Mouse (Mus musculus) small intestine, adult 2 months (tissue): ENCODE results near the gene Tgif2.
"Not testable (repeated sequence)": the region's sequence is repeated elsewhere in the genome, so short reads cannot be mapped to it uniquely, and the experiment has no call there.

Experiments used
- CTCF ChIP-seq: fragments of 200-500 bp; IDR thresholded peaks from 2 replicates; pipeline ENCODE4 v1.5.1; 2012; ENCODE audit warnings: low read depth, mild to moderate bottlenecking, control low read depth, inconsistent platforms, low read length, moderate library complexity, mixed read lengths; ENCODE audit not compliant: insufficient replicate concordance, insufficient read length; ENCODE audit errors: extremely low read depth
- POLR2A ChIP-seq: fragments of 200-500 bp; IDR thresholded peaks from 2 replicates; pipeline ENCODE4 v1.6.1; 2012; ENCODE audit warnings: low read depth, mild to moderate bottlenecking, control low read depth, inconsistent platforms, low read length, moderate library complexity

DNA sequence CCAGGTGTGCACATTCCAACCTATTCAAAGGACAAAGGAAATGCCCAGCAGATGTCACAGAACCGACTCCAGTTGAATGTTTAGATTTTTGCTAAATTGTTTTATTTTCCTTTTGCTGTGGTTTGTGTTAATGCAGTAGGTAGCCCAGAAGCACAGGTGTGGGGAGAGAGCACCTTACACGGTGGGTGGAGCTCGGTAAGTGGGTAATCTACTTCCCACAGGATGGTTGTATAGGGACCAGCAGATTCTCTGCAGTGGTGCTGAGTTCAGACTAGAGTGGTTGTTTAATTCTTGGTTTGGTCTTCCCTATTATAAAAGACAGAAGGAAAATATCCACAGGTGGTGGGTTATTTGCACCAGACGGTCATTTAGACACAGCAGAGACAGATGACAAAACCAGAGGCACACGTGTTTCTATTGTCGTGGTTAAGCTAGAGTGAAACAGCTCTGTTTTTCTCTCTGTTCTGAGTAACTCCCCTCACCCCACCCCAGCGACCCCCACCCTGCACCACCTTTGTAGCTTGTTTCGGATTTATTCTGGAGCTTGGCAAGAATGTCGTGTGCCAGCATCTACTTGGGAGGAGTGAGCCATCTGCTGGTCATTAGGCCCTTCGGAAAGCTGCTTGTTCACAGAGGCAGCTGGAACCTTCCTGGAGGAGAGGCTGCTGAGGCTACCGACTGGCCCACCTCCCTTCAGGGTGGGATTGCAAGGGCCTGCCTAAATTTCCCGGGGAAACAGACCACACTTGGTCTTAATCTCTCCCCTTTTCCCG lies 14.4 kb downstream of the Tgif2 start:
- not testable (repeated sequence) for TF ChIP-seq POLR2A
- peak; percentile 37; the same call in 1 of the 2 replicates for TF ChIP-seq CTCF
